Comparison of ENCODE assay signal across 8 mouse cellular contexts in the genomic region with DNA sequence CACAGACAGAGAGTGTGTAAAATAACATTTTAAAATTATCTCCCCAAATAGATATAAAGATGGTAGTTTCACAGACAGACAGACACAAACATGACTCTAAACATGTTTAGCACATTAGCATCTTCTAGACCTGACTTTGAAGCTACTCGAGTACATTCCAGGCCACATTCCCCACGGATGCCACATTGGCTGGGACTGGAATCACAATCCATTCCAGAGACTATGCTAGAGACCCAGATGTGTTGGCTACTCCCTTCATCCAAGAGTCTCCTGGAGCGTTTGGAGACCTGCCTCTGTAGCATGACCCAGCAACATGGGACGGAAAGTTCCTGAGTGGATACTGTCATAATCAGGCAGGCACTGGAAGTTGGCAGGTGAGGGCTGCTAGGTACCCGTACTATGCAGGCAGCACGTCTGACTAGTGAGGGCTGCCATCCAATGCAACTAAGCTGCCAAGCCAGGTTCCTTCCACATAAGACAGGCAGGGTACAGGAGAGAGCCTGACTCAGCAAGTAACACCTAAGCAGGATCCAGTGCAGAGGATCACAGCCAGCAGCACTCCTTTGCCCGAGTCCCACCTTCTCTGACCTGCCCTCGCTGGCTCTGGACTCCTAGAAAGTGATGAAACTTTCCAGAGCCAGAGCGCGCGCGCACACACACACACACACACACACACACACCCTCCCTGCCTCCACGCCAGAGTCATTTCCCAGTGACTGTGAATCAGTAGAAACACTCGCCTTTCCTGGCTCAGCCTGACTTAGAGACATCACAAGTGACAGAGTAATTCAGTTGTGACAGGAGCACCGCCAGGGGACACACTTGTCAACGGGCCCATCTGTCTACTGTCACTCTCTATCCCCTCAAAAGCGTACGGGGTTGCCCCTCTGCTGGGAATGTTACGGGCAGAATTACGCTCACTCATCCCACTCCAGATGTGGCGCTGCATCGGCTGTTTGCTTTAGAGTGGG.
DNase-seq lines count a peak whose midpoint lies in the region; ATAC-seq lines count a peak whose summit lies in the region.

No protein-coding gene starts in this region.

- DNase-seq in ZHBTc4 (ENCODE audit: low read depth, low spot score): peak; percentile 47
- DNase-seq in embryonic facial prominence, embryonic 11.5 days (ENCODE audit: low spot score): peak; percentile 61
- peak; percentile 3 for DNase-seq in kidney, postnatal 14 days
- peak; percentile 63 for DNase-seq in mesoderm, embryonic 11.5 days (ENCODE audit: low read depth, low spot score)
- DNase-seq in spleen, postnatal 10 days (ENCODE audit: low spot score in 2 of 2): no peak
- DNase-seq in thymus, postnatal 25 days: no peak
- no peak for DNase-seq in layer of hippocampus, postnatal 14 days (ENCODE audit: low spot score in 2 of 2)

- ATAC-seq in embryonic facial prominence, embryonic 11.5 days (replicated peaks; ENCODE audit: insufficient number of reproducible peaks, low FRiP score, low TSS enrichment, low read depth): peak; percentile 62
- ATAC-seq in heart, embryonic 16.5 days (replicated peaks; ENCODE audit: extremely low read depth, insufficient read depth, low FRiP score): peak; percentile 77

- H3K27me3 ChIP-seq in embryonic facial prominence, embryonic 11.5 days (ENCODE audit: control insufficient read depth, insufficient read depth, low read length): no peaks in the 10 kb centered on the region
- H3K27me3 ChIP-seq in heart, embryonic 16.5 days (ENCODE audit: control insufficient read depth, insufficient read depth, low read length): no peaks in the 10 kb centered on the region

- 52% methylated on average over 22 of the region's 22 CpGs for WGBS in embryonic facial prominence, embryonic 11.5 days
- 22% methylated on average over 22 of the region's 22 CpGs for WGBS in heart, embryonic 16.5 days

- no peaks in the 10 kb centered on the region for H3K9me3 ChIP-seq in embryonic facial prominence, embryonic 11.5 days (replicated peaks; ENCODE audit: control insufficient read depth, low read length)
- no peaks in the 10 kb centered on the region for H3K9me3 ChIP-seq in heart, embryonic 16.5 days (replicated peaks; ENCODE audit: control insufficient read depth, low read length)

- no peaks in the 10 kb centered on the region for H3K36me3 ChIP-seq in embryonic facial prominence, embryonic 11.5 days (replicated peaks; ENCODE audit: control insufficient read depth, insufficient read depth, low read depth, low read length)
- H3K36me3 ChIP-seq in heart, embryonic 16.5 days (ENCODE audit: control insufficient read depth, insufficient read depth): no peaks in the 10 kb centered on the region

- no peaks in the 10 kb centered on the region; the same call in 1 of the 2 replicates for H3K4me1 ChIP-seq in embryonic facial prominence, embryonic 11.5 days (ENCODE audit: control insufficient read depth, insufficient read depth, low read length)
- H3K4me1 ChIP-seq in heart, embryonic 16.5 days (ENCODE audit: control insufficient read depth, insufficient read depth, low read length): peaks cover 5% of the 10 kb centered on the region

- no peak overlapping the region for H3K27ac ChIP-seq in embryonic facial prominence, embryonic 11.5 days (replicated peaks; ENCODE audit: low read depth, low read length)
- 0 out of 2 replicates have a peak overlapping the region, but pooled peaks have one; percentile 16 for H3K27ac ChIP-seq in heart, embryonic 16.5 days (ENCODE audit: low read length)

- H3K9ac ChIP-seq in embryonic facial prominence, embryonic 11.5 days (replicated peaks; ENCODE audit: low read length): no peak overlapping the region
- peak overlapping the region; percentile 49 for H3K9ac ChIP-seq in heart, embryonic 16.5 days (ENCODE audit: low read length)

- peak overlapping the region; percentile 5; the same call in 1 of the 2 replicates for H3K4me2 ChIP-seq in embryonic facial prominence, embryonic 11.5 days (ENCODE audit: low read depth, low read length)
- peak overlapping the region; percentile 64 for H3K4me2 ChIP-seq in heart, embryonic 16.5 days (ENCODE audit: low read depth, low read length)

- no peak overlapping the region for H3K4me3 ChIP-seq in embryonic facial prominence, embryonic 11.5 days (ENCODE audit: low read depth, low read length)
- peak overlapping the region; percentile 35 for H3K4me3 ChIP-seq in heart, embryonic 16.5 days (ENCODE audit: low read length)

Comparison
In these comparisons a context has a peak if more than half of its experiments do, and no peak if none do; other contexts are left out.
1. DNase-seq: peak in ZHBTc4 (single experiment), embryonic facial prominence, embryonic 11.5 days (single experiment), kidney, postnatal 14 days (single experiment) and mesoderm, embryonic 11.5 days (single experiment); none in spleen, postnatal 10 days (0 of 2), thymus, postnatal 25 days (single experiment) and layer of hippocampus, postnatal 14 days (0 of 2).